Mouse (Mus musculus) myocyte (in vitro differentiated cells): ENCODE results near the gene Sult1d1.

ENCODE experiments used
- MYOD1 ChIP-seq, 3 experiments: IDR thresholded peaks; one replicate each; pipeline ENCODE4 v1.6.1; 2011; ENCODE audit warnings: control low read depth in 2 of 3, low read depth in 2 of 3, mild to moderate bottlenecking in 2 of 3, moderate library complexity in 1 of 3; ENCODE audit not compliant: insufficient read length in 2 of 3, control insufficient read depth in 1 of 3
- POLR2A ChIP-seq: IDR thresholded peaks from one replicate; pipeline ENCODE4 v1.6.1; 2011; ENCODE audit warnings: low read depth, mild to moderate bottlenecking, control low read depth, moderate library complexity; ENCODE audit not compliant: insufficient read length
- TCF12 ChIP-seq: IDR thresholded peaks from one replicate; pipeline ENCODE4 v1.6.1; 2011; ENCODE audit warnings: mild to moderate bottlenecking, control low read depth; ENCODE audit not compliant: poor library complexity, insufficient read depth, severe bottlenecking
- TCF3 ChIP-seq: IDR thresholded peaks from one replicate; pipeline ENCODE4 v1.6.1; 2011; ENCODE audit warnings: low read depth, control low read depth; ENCODE audit not compliant: insufficient read length

DNA sequence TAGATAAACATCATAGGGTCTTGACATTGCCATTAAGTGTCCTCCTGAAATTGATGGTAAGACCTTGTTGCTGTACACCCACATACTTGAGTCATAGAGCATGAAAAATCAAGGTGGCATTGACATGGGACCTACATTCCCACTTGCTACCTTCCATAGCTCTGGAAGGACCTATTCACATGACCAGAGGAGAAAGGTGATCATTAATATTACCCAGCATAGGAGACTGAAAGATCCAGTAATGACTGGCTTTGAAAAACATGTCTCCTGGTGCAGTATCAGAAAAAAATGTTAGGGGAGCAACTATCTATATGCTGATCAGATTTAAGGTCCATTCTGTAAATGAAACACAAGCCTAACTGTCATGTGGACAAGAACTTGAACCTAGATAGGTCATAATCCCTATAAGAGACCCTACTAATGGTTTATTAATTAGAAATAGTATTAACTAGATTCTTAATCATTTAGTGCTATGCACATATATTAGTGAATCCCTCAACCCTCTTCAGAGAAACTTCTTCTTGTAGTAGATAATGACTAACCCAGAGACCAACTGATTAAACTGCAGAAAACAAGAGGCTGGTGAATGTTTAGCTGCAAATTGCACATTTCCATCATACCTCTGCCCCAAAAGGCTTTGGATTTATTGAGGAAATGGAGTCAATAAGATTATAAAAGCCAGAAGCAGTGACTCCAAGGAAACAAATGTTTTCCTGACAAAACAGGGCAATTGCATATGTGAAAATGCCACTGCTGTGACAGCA is 45.7 kb upstream of the Sult1d1 start:
- TF ChIP-seq TCF12 (no peak), POLR2A (no peak), TCF3 (no peak), MYOD1 (IDR thresholded peaks at IDR 0.05; ENCODE audit: control insufficient read depth in 1 of 3, insufficient read length in 2 of 3, low read depth in 2 of 3) (no peak)
